Mouse (Mus musculus) frontal cortex, postnatal 25 days (tissue): Measurements from ENCODE around the gene Gm21028.
"Not testable (repeated sequence)": the region's sequence is repeated elsewhere in the genome, so short reads cannot be mapped to it uniquely, and the experiment has no call there.

Experiments used
- DNase-seq, 2 experiments: peaks; one replicate each; pipeline ENCODE4 v3.0.0; 2022; ENCODE audit warnings: low spot score in 2 of 2

Gm21028 gene

DNA sequence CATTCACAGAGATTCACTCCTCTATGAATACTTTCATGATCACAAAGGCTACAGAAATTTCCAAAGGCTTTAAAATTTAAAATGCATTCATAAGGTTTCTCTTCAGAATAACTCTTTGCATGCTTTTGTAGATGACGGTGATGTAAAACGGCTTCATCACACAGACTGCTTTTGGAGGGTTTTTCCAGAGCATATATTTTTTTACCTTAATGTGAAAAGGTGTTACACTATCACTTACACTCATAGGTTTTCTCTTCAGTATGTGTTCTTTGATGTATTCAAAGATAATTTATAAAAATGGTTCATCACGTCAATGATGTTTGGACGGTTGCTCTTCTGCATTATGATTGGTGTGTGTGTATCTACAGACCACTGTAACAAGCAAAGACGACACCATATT, at the start of gene Gm21028:
Gene Gm21028 (minus strand): TSS at position 101 of the 400 bp plus-strand sequence.
- no peak for DNase-seq

DNA sequence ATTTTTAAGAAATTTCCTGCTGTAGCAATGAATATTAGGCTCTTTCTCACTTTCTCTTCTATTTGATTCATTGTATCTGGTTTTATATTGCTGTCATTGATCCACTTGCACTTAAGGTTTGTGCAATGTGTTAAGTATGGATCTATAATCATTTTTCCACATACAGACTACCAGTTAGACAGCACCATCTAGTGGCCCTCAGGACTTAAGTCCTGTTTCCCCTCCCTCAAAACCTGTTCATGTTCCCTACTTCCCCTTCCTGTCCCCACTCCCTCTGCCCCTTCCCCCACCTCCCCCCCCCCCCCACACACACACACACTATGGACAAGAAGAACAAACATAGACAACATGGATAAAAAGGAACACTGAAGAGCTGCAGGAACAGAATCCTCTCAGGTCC, 17.3 kb upstream of the Gm21028 start:
- not testable (repeated sequence) for DNase-seq

DNA sequence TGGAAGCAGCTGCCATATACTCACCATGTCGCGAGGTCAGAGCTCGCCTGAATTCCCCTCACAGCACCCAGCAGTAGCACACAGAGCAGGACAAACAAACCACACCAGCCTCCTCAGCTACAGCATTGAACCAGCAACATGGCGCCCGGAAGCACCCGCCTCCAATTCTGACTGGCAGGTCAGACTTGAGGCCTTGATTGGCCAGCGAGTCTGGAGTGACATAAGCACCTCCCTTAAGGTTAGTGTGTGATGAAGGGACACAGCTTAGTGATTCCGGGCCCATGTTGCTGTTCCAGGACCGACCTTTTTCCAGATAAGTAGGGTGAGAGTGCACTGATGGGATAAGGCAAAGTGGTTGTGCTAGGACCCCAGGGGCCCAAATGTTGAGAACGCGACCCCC, 14.0 kb upstream of the Gm21028 start, which contains the start of gene Zfp977:
Gene Zfp977 (minus strand): TSS at position 135 of the 400 bp plus-strand sequence.
- not testable (repeated sequence) for DNase-seq

DNA sequence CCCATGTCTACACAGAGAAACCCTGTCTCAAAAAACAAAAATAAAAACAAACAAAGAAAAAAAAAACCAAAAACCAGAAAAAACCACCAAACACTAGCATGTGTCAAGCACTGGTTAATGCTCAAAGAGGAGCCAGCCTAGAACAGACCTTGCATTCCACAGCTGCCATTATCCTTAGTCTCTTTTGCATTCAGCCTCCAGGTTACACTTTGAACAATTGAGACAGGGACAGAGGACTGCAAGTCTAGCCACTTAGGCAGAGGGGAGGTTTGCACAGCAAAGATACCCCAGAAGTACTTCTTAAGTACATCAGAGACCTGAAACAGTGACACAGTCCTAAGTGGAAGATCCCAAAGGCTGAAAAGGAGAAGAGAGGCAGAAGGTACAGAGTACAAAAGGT, 12.9 kb upstream of the Gm21028 start:
- DNase-seq: not testable (repeated sequence)

DNA sequence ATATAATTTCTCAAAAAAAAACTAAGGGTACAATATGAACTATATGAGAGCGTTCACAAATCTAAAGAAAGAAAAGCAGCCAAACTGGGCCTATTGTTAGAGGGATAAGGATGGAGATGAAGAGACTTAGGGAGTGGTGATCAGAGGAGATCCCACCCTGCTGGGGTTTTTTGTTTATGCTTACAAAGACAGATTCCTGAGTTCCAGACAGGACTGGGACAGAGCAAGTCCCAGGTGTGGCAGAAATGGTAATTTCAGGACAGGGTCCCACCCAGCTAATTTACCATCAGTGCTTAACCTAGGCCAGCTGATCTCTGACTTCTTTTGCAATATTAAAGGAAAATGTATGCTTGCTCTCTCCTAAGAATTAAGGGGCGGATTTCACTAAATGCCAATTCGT, 26.6 kb downstream of the Gm21028 start:
- DNase-seq: no peak
